Mouse (Mus musculus) neural tube, embryonic 14.5 days (tissue): ENCODE results near the gene Tspan3. TPM values are rescaled to one million over a fixed set of nuclear protein-coding genes. Genes with fewer than 3 reads are reported as not detected.

Experiments
- ATAC-seq: fragments of 200-750 bp; cut with Nextera tagmentation; 2 replicates; pipeline ENCODE4 v1.8.0; 2017; ENCODE audit warnings: low read depth, mild to moderate bottlenecking, moderate TSS enrichment, moderate library complexity
- H3K27ac ChIP-seq: fragments of 300-500 bp; sonication (generic); 2 replicates; pipeline ENCODE4 v1.5.1; 2014; ENCODE audit warnings: low read depth, mild to moderate bottlenecking, control low read depth, low read length, moderate library complexity, mixed read lengths
- H3K27me3 ChIP-seq: fragments of 300-500 bp; sonication (generic); 2 replicates; pipeline ENCODE4 v1.6.1; 2014; ENCODE audit warnings: low read length; ENCODE audit not compliant: control insufficient read depth, insufficient read depth
- H3K36me3 ChIP-seq: fragments of 300-500 bp; sonication (generic); 2 replicates; pipeline ENCODE4 v1.6.1; 2014; ENCODE audit warnings: low read length, mixed read lengths; ENCODE audit not compliant: control insufficient read depth, insufficient read depth
- H3K4me1 ChIP-seq: fragments of 300-500 bp; sonication (generic); 2 replicates; pipeline ENCODE4 v1.6.1; 2014; ENCODE audit warnings: low read length; ENCODE audit not compliant: control insufficient read depth, insufficient read depth
- H3K4me2 ChIP-seq: fragments of 300-500 bp; sonication (generic); 2 replicates; pipeline ENCODE4 v1.6.1; 2014; ENCODE audit warnings: mild to moderate bottlenecking, low read depth, low read length, control low read depth
- H3K4me3 ChIP-seq: fragments of 300-500 bp; sonication (generic); 2 replicates; pipeline ENCODE4 v1.5.1; 2014; ENCODE audit warnings: low read depth, low read length, control low read depth, mixed read lengths
- H3K9ac ChIP-seq: fragments of 300-500 bp; sonication (generic); replicated peaks from 2 replicates; pipeline ENCODE4 v1.6.1; 2014; ENCODE audit warnings: low read depth, mild to moderate bottlenecking, control low read depth, low read length, mixed read lengths
- H3K9me3 ChIP-seq: fragments of 300-500 bp; sonication (generic); 2 replicates; pipeline ENCODE4 v1.6.1; 2016; ENCODE audit warnings: low read length; ENCODE audit not compliant: control insufficient read depth
- WGBS: fragments of 180-500 bp; shearing (Covaris S2); extraction: QIAGEN DNeasy Blood & Tissue Kit; methylation state at CpG from one replicate; pipeline ENCODE4 v1.1.7; 2014; 5-methylcytosine and 5-hydroxymethylcytosine counted together
- polyA plus RNA-seq: library from polyadenylated mRNA; unstranded; fragments of >200 nt; fragmentation: Nextera tagmentation; extraction: Ambion mirVana; gene quantifications from 2 replicates; pipeline ENCODE4 v1.2.1, GENCODE M21; 2014

Gene Tspan3
- polyA plus RNA-seq, 1 experiment from 2014 or later, result 598 TPM

DNA sequence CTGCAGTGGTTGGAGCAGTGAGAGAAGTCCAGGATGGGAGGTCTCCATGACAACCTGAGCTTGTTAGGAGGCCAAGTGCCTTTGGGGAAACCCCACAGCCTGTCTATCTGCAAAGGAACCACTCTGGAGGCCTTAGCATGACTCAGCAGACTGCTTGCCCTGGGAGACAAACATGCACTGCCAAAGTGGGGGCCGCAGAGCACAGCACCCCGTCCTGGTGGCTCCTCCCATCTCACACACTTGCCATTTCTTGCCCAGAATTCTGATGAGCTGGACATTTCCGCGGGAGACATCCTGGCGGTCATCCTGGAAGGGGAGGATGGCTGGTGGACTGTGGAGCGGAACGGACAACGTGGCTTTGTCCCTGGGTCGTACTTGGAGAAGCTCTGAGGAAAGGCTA is 36.9 kb downstream of the Tspan3 start:
- Histone ChIP-seq H3K4me2 (no peak overlapping the region), H3K4me1 (no peaks in the 10 kb centered on the region), H3K9ac (no peak overlapping the region), H3K27ac (no peak overlapping the region), H3K9me3 (no peaks in the 10 kb centered on the region), H3K27me3 (no peaks in the 10 kb centered on the region), H3K36me3 (peaks cover 11% of the 10 kb centered on the region; the same call in 1 of the 2 replicates), H3K4me3 (no peak overlapping the region)
- no peak for ATAC-seq
- 89% methylated on average over 9 of the region's 9 CpGs for WGBS

DNA sequence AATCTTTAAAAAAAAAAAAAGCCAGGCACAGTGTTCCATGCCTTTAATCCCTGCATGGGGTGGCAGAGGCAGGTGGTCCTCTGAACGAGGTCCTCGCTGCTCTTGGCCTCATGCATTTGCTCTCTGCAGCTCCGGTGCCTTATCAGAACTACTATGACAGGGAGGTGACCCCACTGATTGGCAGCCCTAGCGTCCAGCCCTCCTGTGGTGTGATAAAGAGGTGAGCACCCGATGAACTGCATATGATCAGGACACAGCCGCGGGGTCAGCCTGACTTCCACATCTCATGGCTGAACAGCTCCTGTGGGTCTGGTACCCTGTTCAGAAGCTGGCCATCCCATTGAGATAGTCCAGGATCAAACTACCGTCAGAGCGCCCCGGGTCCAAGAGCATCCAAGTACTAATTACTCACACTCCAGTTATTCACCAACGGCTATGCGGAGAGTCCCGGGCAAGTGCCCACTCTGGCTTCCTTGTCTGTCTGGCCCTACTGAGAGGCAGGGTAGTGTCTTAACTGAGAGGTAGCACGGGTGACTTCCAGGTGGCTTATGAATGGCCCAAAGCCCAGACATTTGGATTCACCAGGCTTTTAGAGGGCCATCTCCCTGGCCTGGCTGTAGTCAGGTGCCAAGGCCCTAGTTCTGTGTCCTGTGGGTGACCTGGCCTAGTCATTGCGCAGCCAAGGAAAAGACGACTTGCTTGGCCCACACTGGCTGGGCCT is 38.7 kb downstream of the Tspan3 start:
- H3K4me2 ChIP-seq, result no peak overlapping the region
- 0 out of 2 replicates have a peak, but pooled peaks cover 5% of the 10 kb centered on the region for H3K36me3 ChIP-seq
- H3K27me3 ChIP-seq, result no peaks in the 10 kb centered on the region
- H3K4me3 ChIP-seq, result no peak overlapping the region
- H3K4me1 ChIP-seq, result no peaks in the 10 kb centered on the region
- H3K9ac ChIP-seq, result no peak overlapping the region
- 87% methylated on average over 16 of the region's 16 CpGs for WGBS
- no peak for ATAC-seq
- H3K9me3 ChIP-seq, result no peaks in the 10 kb centered on the region
- no peak overlapping the region for H3K27ac ChIP-seq

DNA sequence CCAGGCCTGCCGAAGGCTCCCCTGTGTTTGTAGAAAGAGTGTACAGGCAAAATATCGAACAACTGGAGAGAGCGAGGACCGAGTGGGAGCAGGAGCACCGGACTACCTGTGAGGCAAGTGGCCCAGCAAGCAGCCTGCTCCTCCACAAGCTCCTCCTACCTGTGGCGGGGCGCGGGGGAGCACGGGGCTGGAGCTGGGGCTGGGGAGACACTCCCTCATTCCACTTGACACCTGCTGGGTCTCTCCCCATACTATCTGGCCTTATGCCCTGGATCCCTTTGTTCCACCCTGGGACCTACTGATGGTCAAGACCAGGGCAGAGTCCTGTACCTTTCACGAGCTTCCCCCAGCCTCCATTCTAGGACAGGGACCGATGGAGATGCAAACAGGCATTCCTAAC is 40.7 kb downstream of the Tspan3 start:
- Histone ChIP-seq H3K4me2 (no peak overlapping the region), H3K4me1 (no peaks in the 10 kb centered on the region), H3K9me3 (no peaks in the 10 kb centered on the region), H3K4me3 (no peak overlapping the region), H3K27me3 (no peaks in the 10 kb centered on the region), H3K36me3 (0 out of 2 replicates have a peak, but pooled peaks cover 4% of the 10 kb centered on the region), H3K9ac (no peak overlapping the region), H3K27ac (no peak overlapping the region)
- ATAC-seq, result no peak
- 28% methylated on average over 11 of the region's 11 CpGs for WGBS

DNA sequence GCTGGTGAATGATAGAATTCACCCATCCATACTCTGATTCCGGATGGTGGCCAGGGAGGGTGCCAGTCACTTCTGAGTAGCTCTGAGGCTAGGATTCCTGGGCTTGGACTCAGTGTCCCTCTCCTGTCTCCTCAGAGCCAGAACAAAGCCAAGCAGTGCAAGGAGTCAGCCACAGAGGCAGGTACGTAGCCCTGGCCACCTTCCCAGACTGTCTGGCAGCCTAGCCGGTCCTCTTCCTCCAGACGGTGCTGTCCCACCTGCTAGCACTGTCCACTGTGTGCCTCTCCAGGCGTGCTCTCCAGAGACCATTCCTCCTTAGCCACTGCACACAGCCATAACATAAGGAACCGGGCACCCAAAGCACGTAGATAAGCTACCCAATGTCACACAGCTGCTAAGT is 41.7 kb downstream of the Tspan3 start:
- Histone ChIP-seq H3K4me3 (no peak overlapping the region), H3K9ac (no peak overlapping the region), H3K36me3 (no peaks in the 10 kb centered on the region), H3K9me3 (no peaks in the 10 kb centered on the region), H3K4me1 (no peaks in the 10 kb centered on the region), H3K4me2 (no peak overlapping the region), H3K27me3 (no peaks in the 10 kb centered on the region), H3K27ac (no peak overlapping the region)
- ATAC-seq, result no peak
- WGBS, result 80% methylated on average over 7 of the region's 7 CpGs

DNA sequence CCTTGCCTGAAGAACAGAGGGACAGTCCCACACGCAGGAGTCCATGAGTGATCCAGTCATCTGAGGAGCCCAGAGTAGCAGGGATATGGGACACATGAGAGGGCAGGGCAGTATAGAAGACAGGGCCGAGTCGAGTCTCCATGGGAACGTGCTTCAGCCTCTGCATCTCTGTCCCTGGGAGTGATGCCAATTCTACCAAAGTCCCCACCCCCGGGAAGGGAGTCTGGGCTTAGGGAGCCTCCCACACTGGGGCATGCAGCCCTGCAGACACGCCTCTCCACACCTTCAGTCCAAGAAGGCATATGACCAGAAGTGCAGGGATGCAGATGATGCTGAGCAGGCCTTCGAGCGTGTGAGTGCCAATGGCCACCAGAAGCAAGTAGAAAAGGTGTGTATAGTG is 42.3 kb downstream of the Tspan3 start:
- no peaks in the 10 kb centered on the region for H3K36me3 ChIP-seq
- peak; percentile 23; the same call in 1 of the 2 replicates for ATAC-seq
- H3K27me3 ChIP-seq, result no peaks in the 10 kb centered on the region
- no peaks in the 10 kb centered on the region for H3K4me1 ChIP-seq
- H3K9me3 ChIP-seq, result no peaks in the 10 kb centered on the region
- no peak overlapping the region for H3K9ac ChIP-seq
- no peak overlapping the region for H3K27ac ChIP-seq
- 62% methylated on average over 8 of the region's 8 CpGs for WGBS
- no peak overlapping the region for H3K4me3 ChIP-seq
- no peak overlapping the region for H3K4me2 ChIP-seq

DNA sequence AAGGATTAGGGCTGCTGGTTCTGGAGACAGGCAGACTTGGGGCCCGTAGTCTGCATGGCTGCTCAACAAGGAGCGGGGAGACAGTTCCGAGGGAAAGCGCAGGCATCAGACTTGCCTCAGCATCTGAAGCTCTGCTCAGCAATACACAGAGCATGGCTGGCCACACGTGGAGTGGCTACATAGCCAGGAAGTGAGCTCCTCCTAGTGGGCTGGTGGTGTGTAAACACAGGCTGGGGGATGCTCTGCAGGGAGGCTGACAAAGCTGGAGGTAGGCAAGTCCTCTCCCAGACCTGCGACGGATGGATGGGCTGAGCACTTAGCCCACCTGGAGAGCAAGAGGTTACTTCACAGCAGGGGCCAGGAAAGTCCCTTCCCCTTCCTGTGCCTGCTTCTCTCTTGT is 44.2 kb downstream of the Tspan3 start:
- H3K4me1 ChIP-seq, result no peaks in the 10 kb centered on the region
- no peaks in the 10 kb centered on the region for H3K27me3 ChIP-seq
- H3K4me2 ChIP-seq, result no peak overlapping the region
- no peak overlapping the region for H3K27ac ChIP-seq
- no peaks in the 10 kb centered on the region for H3K9me3 ChIP-seq
- no peak overlapping the region for H3K9ac ChIP-seq
- H3K4me3 ChIP-seq, result no peak overlapping the region
- H3K36me3 ChIP-seq, result no peaks in the 10 kb centered on the region
- WGBS, result 20% methylated on average over 7 of the region's 7 CpGs
- ATAC-seq, result peak; percentile 48; the same call in 1 of the 2 replicates

DNA sequence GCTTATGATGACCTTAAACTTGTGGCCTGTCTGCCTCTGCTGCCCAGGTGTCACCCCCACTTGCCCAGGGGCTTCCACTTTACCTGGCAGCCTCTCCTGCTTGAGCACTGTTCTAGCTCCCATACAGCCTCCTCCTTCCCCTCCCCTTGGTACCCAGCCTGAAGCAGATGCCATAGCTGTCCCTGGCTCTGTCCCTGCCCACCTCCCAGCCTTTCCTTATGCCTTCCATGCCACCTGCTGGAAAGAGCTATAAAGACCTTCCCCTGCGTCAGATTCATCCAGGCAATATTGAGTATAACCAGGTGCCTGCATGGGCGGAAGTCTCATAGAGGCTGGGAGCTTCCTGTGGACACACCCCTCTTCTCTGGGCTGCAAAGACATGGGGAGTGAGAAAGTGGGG is 45.6 kb downstream of the Tspan3 start:
- no peak overlapping the region for H3K9ac ChIP-seq
- no peak overlapping the region for H3K27ac ChIP-seq
- no peaks in the 10 kb centered on the region for H3K27me3 ChIP-seq
- H3K36me3 ChIP-seq, result no peaks in the 10 kb centered on the region
- no peaks in the 10 kb centered on the region for H3K9me3 ChIP-seq
- no peak overlapping the region for H3K4me3 ChIP-seq
- WGBS, result 75% methylated on average over 2 of the region's 2 CpGs
- no peak for ATAC-seq
- H3K4me1 ChIP-seq, result no peaks in the 10 kb centered on the region
- H3K4me2 ChIP-seq, result no peak overlapping the region

DNA sequence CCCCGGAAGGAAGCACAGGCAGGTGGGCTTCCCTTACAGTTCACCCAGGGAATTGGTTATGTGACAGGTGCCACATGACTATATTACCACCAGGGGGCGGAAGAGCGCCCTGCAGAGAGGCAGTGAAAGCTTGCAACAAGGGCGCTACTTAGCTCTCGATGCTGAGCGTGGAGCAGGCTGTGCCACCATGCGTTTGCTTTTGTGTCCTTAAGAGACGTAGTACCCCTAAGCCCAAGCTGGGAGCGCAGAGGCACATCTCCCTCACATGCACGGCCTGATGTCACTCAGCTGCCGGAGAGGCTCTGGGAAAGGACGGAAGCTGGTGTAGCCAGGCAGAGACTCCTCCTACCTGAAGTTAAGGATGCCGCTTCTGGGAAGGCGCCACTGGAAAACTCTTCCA is 46.7 kb downstream of the Tspan3 start:
- Histone ChIP-seq H3K4me2 (peak overlapping the region; percentile 51), H3K9ac (0 out of 2 replicates have a peak overlapping the region, but pooled peaks have one; percentile 26), H3K36me3 (no peaks in the 10 kb centered on the region), H3K9me3 (no peaks in the 10 kb centered on the region), H3K4me3 (peak overlapping the region; percentile 15; the same call in 1 of the 2 replicates), H3K4me1 (no peaks in the 10 kb centered on the region), H3K27me3 (no peaks in the 10 kb centered on the region), H3K27ac (0 out of 2 replicates have a peak overlapping the region, but pooled peaks have one; percentile 34)
- peak; percentile 52 for ATAC-seq
- WGBS, result 3% methylated on average over 14 of the region's 14 CpGs

DNA sequence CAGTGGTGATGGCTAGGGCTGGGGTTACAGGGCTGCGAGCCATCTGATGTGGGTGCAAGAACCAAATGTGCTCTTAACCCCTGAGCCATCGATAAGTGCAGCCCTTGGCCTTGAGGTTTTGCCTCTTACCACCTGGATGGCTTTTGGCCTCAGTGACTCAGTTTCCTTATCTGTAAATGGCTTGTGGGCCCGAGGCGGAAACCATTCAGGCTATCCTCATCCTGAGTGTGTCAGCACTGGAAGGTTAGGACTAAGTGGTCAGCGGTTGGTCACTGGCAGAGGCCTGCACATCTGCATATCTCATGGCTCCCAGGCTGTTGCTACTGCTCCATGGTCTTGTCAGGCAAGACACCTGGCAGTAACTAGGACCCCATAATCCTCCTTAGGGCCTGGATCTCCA is 47.2 kb downstream of the Tspan3 start:
- ATAC-seq, result no peak
- Histone ChIP-seq H3K36me3 (no peaks in the 10 kb centered on the region), H3K27ac (no peak overlapping the region), H3K9me3 (no peaks in the 10 kb centered on the region), H3K4me2 (no peak overlapping the region), H3K27me3 (no peaks in the 10 kb centered on the region), H3K4me3 (no peak overlapping the region), H3K4me1 (no peaks in the 10 kb centered on the region), H3K9ac (no peak overlapping the region)
- WGBS, result 86% methylated on average over 5 of the region's 5 CpGs
